In genomic region chr7:127511241-127511640, GRCm38 (mm10) we compare ENCODE assay signal across 7 mouse cellular contexts. TPM values are rescaled to one million over a fixed set of nuclear protein-coding genes. Genes with fewer than 3 reads are reported as not detected.
A peak's percentile ranks its signal among the peaks of the same experiment; 100 is the strongest.
DNase-seq lines count a peak whose midpoint lies in the region; ATAC-seq and TF ChIP-seq lines count a peak whose summit lies in the region.

No protein-coding gene starts in this region.

- no peak for TF ChIP-seq CTCF in testis, adult 2 months (IDR thresholded peaks at IDR 0.05; ENCODE audit: control insufficient read depth, insufficient read depth, insufficient replicate concordance, low read depth, low read length)

- WGBS in embryonic facial prominence, embryonic 13.5 days = 25% methylated on average over 8 of the region's 8 CpGs
- whole genome bisulfite sequencing in macrophage (ENCODE audit: missing documents) = 48% methylated on average over 8 of the region's 8 CpGs

- no peaks in the 10 kb centered on the region for H3K9me3 ChIP-seq in embryonic facial prominence, embryonic 13.5 days

- peak overlapping the region; percentile 64 for H3K4me2 ChIP-seq in embryonic facial prominence, embryonic 13.5 days

- H3K4me3 ChIP-seq in testis, adult 2 months (ENCODE audit: control insufficient read depth, low read depth, low read length) = peak overlapping the region; percentile 96; the same call in 1 of the 2 replicates
- peak overlapping the region; percentile 77 for H3K4me3 ChIP-seq in embryonic facial prominence, embryonic 13.5 days
- H3K4me3 ChIP-seq in macrophage (ENCODE audit: inconsistent target) = peak overlapping the region; percentile 38

- peaks cover 32% of the 10 kb centered on the region for H3K79me2 ChIP-seq in macrophage (ENCODE audit: inconsistent target)

- H3K36me3 ChIP-seq in testis, adult 2 months (ENCODE audit: control insufficient read depth, insufficient read depth, low read length) = peaks cover 2% of the 10 kb centered on the region; the same call in 1 of the 2 replicates
- H3K36me3 ChIP-seq in embryonic facial prominence, embryonic 13.5 days = peaks cover 14% of the 10 kb centered on the region
- H3K36me3 ChIP-seq in macrophage (ENCODE audit: inconsistent target) = peaks cover 3% of the 10 kb centered on the region; the same call in 1 of the 2 replicates

- H3K27me3 ChIP-seq in testis, adult 2 months (ENCODE audit: control insufficient read depth, insufficient read depth, low read length) = no peaks in the 10 kb centered on the region
- H3K27me3 ChIP-seq in embryonic facial prominence, embryonic 13.5 days = no peaks in the 10 kb centered on the region

- peak overlapping the region; percentile 86 for H3K9ac ChIP-seq in embryonic facial prominence, embryonic 13.5 days

- intact Hi-C loops in left cerebral cortex, postnatal 4 days (cut with DNase I) = no loop called here

- H3K27ac ChIP-seq in testis, adult 2 months (ENCODE audit: control insufficient read depth, insufficient read depth, low read depth, low read length) = peak overlapping the region; percentile 97
- H3K27ac ChIP-seq in embryonic facial prominence, embryonic 13.5 days = peak overlapping the region; percentile 98
- H3K27ac ChIP-seq in macrophage = 0 out of 2 replicates have a peak overlapping the region, but pooled peaks have one; percentile 80

- DNase-seq in testis, postnatal 14 days (ENCODE audit: low spot score) = no peak
- DNase-seq in kidney, adult 11 months = peak; percentile 23
- no peak for DNase-seq in right cerebral cortex, postnatal 4 days
- no peak for DNase-seq in left cerebral cortex, postnatal 4 days

- ATAC-seq in embryonic facial prominence, embryonic 13.5 days (ENCODE audit: insufficient number of reproducible peaks, insufficient read depth, low FRiP score, low TSS enrichment, low read depth) = no peak

- TF ChIP-seq POLR2A in testis, adult 2 months (IDR thresholded peaks at IDR 0.05; ENCODE audit: control insufficient read depth, low read depth, low read length) = no peak

- peaks cover 4% of the 10 kb centered on the region; the same call in 1 of the 2 replicates for H3K4me1 ChIP-seq in testis, adult 2 months (ENCODE audit: control insufficient read depth, insufficient read depth, low read length)
- peaks cover 15% of the 10 kb centered on the region for H3K4me1 ChIP-seq in embryonic facial prominence, embryonic 13.5 days

RNA-seq across cellular contexts. Expression of gene Srcap, which starts 0.5 kb away (rescaled TPM):
- polyA plus RNA-seq in testis, adult 2 months (2012; rRNA removed) = 13.7 and 20.0 TPM in 2 replicates
- polyA plus RNA-seq in embryonic facial prominence, embryonic 13.5 days (2015; fragmentation: Nextera tagmentation; extraction: Ambion mirVana) = 52.1 and 55.6 TPM in 2 replicates
- 100 to 1,000 TPM; 208 to 357 (median 289) TPM for total RNA-seq in macrophage (2018; cell fraction: chromatin; rRNA removed)
- 10 to 100 TPM; 27.7 to 59.0 (median 39.6) TPM for total RNA-seq in macrophage (2018; cell fraction: cytosol; rRNA removed)
- total RNA-seq in macrophage (2018; cell fraction: nucleus; rRNA removed) = 100 to 1,000 TPM; 112 to 214 (median 157) TPM
- 14.3 to 15.8 TPM (median 15.4 TPM) in 3 replicates for polyA plus RNA-seq in macrophage (2018)
- total RNA-seq in left cerebral cortex, postnatal 4 days (2021) = 100 to 1,000 TPM; 113 to 128 TPM

RNA-seq across cellular contexts. Expression of gene Gm42715, which starts 8.1 kb away (rescaled TPM):
- 6.1 and 6.6 TPM in 2 replicates for polyA plus RNA-seq in testis, adult 2 months (2012; rRNA removed)
- polyA plus RNA-seq in embryonic facial prominence, embryonic 13.5 days (2015; fragmentation: Nextera tagmentation; extraction: Ambion mirVana) = 18.6 and 19.0 TPM in 2 replicates
- 100 to 1,000 TPM in 2 of 26 experiments, 10 to 100 TPM in 24; 46.2 to 102 (median 81.0) TPM for total RNA-seq in macrophage (2018; cell fraction: chromatin; rRNA removed)
- total RNA-seq in macrophage (2018; cell fraction: cytosol; rRNA removed) = 10 to 100 TPM; 17.0 to 32.6 (median 21.8) TPM
- total RNA-seq in macrophage (2018; cell fraction: nucleus; rRNA removed) = 100 to 1,000 TPM in 1 of 26 experiments, 10 to 100 TPM in 25; 27.1 to 105 (median 69.9) TPM
- 13.1 to 13.5 TPM (median 13.2 TPM) in 3 replicates for polyA plus RNA-seq in macrophage (2018)
- total RNA-seq in left cerebral cortex, postnatal 4 days (2021) = 10 to 100 TPM; 14.5 to 14.6 TPM

RNA-seq across cellular contexts. Expression of gene Fbrs, which starts 32.2 kb away (rescaled TPM):
- polyA plus RNA-seq in testis, adult 2 months (2012; rRNA removed) = 42.8 and 44.8 TPM in 2 replicates
- polyA plus RNA-seq in embryonic facial prominence, embryonic 13.5 days (2015; fragmentation: Nextera tagmentation; extraction: Ambion mirVana) = 12.2 and 15.3 TPM in 2 replicates
- total RNA-seq in macrophage (2018; cell fraction: chromatin; rRNA removed) = 100 to 1,000 TPM; 231 to 699 (median 415) TPM
- 100 to 1,000 TPM; 139 to 247 (median 166) TPM for total RNA-seq in macrophage (2018; cell fraction: cytosol; rRNA removed)
- 100 to 1,000 TPM; 216 to 619 (median 409) TPM for total RNA-seq in macrophage (2018; cell fraction: nucleus; rRNA removed)
- polyA plus RNA-seq in macrophage (2018) = 47.3 to 163 TPM (median 92.9 TPM) in 3 replicates
- 10 to 100 TPM; 70.8 to 71.2 TPM for total RNA-seq in left cerebral cortex, postnatal 4 days (2021)

RNA-seq across cellular contexts. Expression of gene Tmem265, which starts 49.9 kb away (rescaled TPM):
- polyA plus RNA-seq in testis, adult 2 months (2012; rRNA removed) = 4.3 and 4.5 TPM in 2 replicates
- 7.0 and 8.1 TPM in 2 replicates for polyA plus RNA-seq in embryonic facial prominence, embryonic 13.5 days (2015; fragmentation: Nextera tagmentation; extraction: Ambion mirVana)
- total RNA-seq in macrophage (2018; cell fraction: chromatin; rRNA removed) = 1 to 10 TPM in 1 of 26 experiments, not detected in 25; 2.8 TPM
- not detected for total RNA-seq in macrophage (2018; cell fraction: cytosol; rRNA removed)
- total RNA-seq in macrophage (2018; cell fraction: nucleus; rRNA removed) = not detected
- not detected in 3 replicates for polyA plus RNA-seq in macrophage (2018)
- 1 to 10 TPM; 6.9 to 9.3 TPM for total RNA-seq in left cerebral cortex, postnatal 4 days (2021)

RNA-seq across cellular contexts. Expression of gene Prr14, which starts 51.8 kb away (rescaled TPM):
- 55.4 and 58.4 TPM in 2 replicates for polyA plus RNA-seq in testis, adult 2 months (2012; rRNA removed)
- 46.0 and 48.3 TPM in 2 replicates for polyA plus RNA-seq in embryonic facial prominence, embryonic 13.5 days (2015; fragmentation: Nextera tagmentation; extraction: Ambion mirVana)
- 100 to 1,000 TPM; 101 to 468 (median 170) TPM for total RNA-seq in macrophage (2018; cell fraction: chromatin; rRNA removed)
- total RNA-seq in macrophage (2018; cell fraction: cytosol; rRNA removed) = 10 to 100 TPM; 40.3 to 81.1 (median 50.0) TPM
- 100 to 1,000 TPM in 22 of 26 experiments, 10 to 100 TPM in 4; 78.6 to 416 (median 129) TPM for total RNA-seq in macrophage (2018; cell fraction: nucleus; rRNA removed)
- polyA plus RNA-seq in macrophage (2018) = 31.6 to 54.9 TPM (median 50.8 TPM) in 3 replicates
- total RNA-seq in left cerebral cortex, postnatal 4 days (2021) = 10 to 100 TPM; 35.4 to 35.6 TPM

Comparison
In these comparisons a context has a peak if more than half of its experiments do, and no peak if none do; other contexts are left out.
1. H3K4me3 ChIP-seq: peak in every context shown above with its lines; median percentile 96 in testis, adult 2 months; 77 in embryonic facial prominence, embryonic 13.5 days; 38 in macrophage.